Comparison of ENCODE assay signal across 9 mouse cellular contexts in the genomic region with DNA sequence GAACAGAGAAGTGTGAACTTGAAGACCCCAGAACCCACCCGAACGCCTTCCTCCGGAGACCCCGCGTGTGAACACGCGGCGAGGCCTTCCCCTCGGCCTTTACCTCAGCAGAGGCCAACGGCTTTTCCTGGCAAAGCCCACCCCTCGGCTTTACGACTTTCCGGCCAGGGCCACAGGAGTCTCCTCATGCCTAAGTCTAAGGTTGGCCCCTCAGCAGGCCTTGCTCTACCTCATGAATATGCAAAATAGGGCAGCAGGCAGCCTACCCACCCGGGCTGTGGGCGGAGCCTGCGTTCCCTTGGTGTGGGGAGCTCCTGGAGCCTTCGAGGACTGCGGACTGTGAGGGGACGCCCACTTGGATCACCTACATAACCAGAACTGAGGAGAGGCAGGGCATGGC. TPM values are rescaled to one million over a fixed set of nuclear protein-coding genes. Genes with fewer than 3 reads are reported as not detected.
DNase-seq lines count a peak whose midpoint lies in the region; ATAC-seq and TF ChIP-seq lines count a peak whose summit lies in the region.
"Had no signal": no experiment of that assay in that cellular context is flagged by ENCODE, and none has a peak within 500 bp of the region (broad histone marks: within the 10 kb centered on the region; RNA-seq: fewer than 3 reads in every experiment).

TSS of gene Hormad2 (minus strand) at position 128 of the 400 bp plus-strand sequence.

- DNase-seq in hindbrain, embryonic 10.5 days (ENCODE audit: low spot score) = peak; percentile 14
- DNase-seq in adrenal gland, postnatal 25 days = peak; percentile 28
- DNase-seq in kidney, postnatal 4 days = peak; percentile 34 to 54
- DNase-seq in cerebellum, adult 8-10 months = no peak
- no peak for DNase-seq in left cerebral cortex, postnatal 25 days (ENCODE audit: low spot score in 2 of 2)

- H3K36me3 ChIP-seq in hindbrain, embryonic 10.5 days = no peaks in the 10 kb centered on the region
- H3K36me3 ChIP-seq in hindbrain, embryonic 16.5 days (ENCODE audit: control insufficient read depth, insufficient read depth, low read length) = no peaks in the 10 kb centered on the region
- no peaks in the 10 kb centered on the region for H3K36me3 ChIP-seq in testis, adult 2 months (ENCODE audit: control insufficient read depth, insufficient read depth, low read length)
- H3K36me3 ChIP-seq in forebrain, embryonic 15.5 days = no peaks in the 10 kb centered on the region
- H3K36me3 ChIP-seq: hindbrain, embryonic 15.5 days had no signal

- H3K27me3 ChIP-seq in hindbrain, embryonic 10.5 days (ENCODE audit: insufficient read depth, poor library complexity, severe bottlenecking) = no peaks in the 10 kb centered on the region
- no peaks in the 10 kb centered on the region for H3K27me3 ChIP-seq in hindbrain, embryonic 16.5 days (replicated peaks; ENCODE audit: control insufficient read depth, insufficient read depth, low read length)
- H3K27me3 ChIP-seq in testis, adult 2 months (ENCODE audit: control insufficient read depth, insufficient read depth, low read length) = no peaks in the 10 kb centered on the region
- no peaks in the 10 kb centered on the region for H3K27me3 ChIP-seq in forebrain, embryonic 15.5 days
- H3K27me3 ChIP-seq: hindbrain, embryonic 15.5 days had no signal

- peaks cover 5% of the 10 kb centered on the region for H3K4me1 ChIP-seq in hindbrain, embryonic 10.5 days (replicated peaks)
- no peaks in the 10 kb centered on the region for H3K4me1 ChIP-seq in hindbrain, embryonic 16.5 days (ENCODE audit: control insufficient read depth, insufficient read depth, low read depth, low read length)
- H3K4me1 ChIP-seq in testis, adult 2 months (ENCODE audit: control insufficient read depth, insufficient read depth, low read length) = peaks cover 13% of the 10 kb centered on the region
- H3K4me1 ChIP-seq in forebrain, embryonic 15.5 days = no peaks in the 10 kb centered on the region
- H3K4me1 ChIP-seq: hindbrain, embryonic 15.5 days had no signal

- no peak within 1 kb of the TSS for H3K9ac ChIP-seq in hindbrain, embryonic 16.5 days (ENCODE audit: low read depth, low read length)
- no peak within 1 kb of the TSS for H3K9ac ChIP-seq in forebrain, embryonic 15.5 days (replicated peaks)
- H3K9ac ChIP-seq: hindbrain, embryonic 15.5 days had no signal

- H3K27ac ChIP-seq in hindbrain, embryonic 10.5 days = no peak within 1 kb of the TSS
- H3K27ac ChIP-seq in hindbrain, embryonic 16.5 days (ENCODE audit: low read depth, low read length) = no peak within 1 kb of the TSS
- H3K27ac ChIP-seq in testis, adult 2 months (ENCODE audit: control insufficient read depth, insufficient read depth, low read depth, low read length) = peak within 1 kb of the TSS; percentile 91
- H3K27ac ChIP-seq in forebrain, embryonic 15.5 days (replicated peaks) = no peak within 1 kb of the TSS
- H3K27ac ChIP-seq: hindbrain, embryonic 15.5 days had no signal

- TF ChIP-seq POLR2A in testis, adult 2 months (IDR thresholded peaks at IDR 0.05; ENCODE audit: control insufficient read depth, low read depth, low read length) = peak; percentile 89

- H3K4me2 ChIP-seq in hindbrain, embryonic 16.5 days (ENCODE audit: low read length) = no peak within 1 kb of the TSS
- no peak within 1 kb of the TSS for H3K4me2 ChIP-seq in forebrain, embryonic 15.5 days (replicated peaks)
- H3K4me2 ChIP-seq: hindbrain, embryonic 15.5 days had no signal

- 47% methylated on average over 19 of the region's 19 CpGs for WGBS in hindbrain, embryonic 10.5 days
- WGBS in hindbrain, embryonic 16.5 days = 52% methylated on average over 19 of the region's 19 CpGs
- 59% methylated on average over 19 of the region's 19 CpGs for WGBS in forebrain, embryonic 15.5 days

- ATAC-seq in hindbrain, embryonic 16.5 days = no peak
- ATAC-seq in forebrain, embryonic 15.5 days (replicated peaks) = no peak

- H3K4me3 ChIP-seq in hindbrain, embryonic 10.5 days = peak within 1 kb of the TSS; percentile 7; the same call in 1 of the 2 replicates
- no peak within 1 kb of the TSS for H3K4me3 ChIP-seq in hindbrain, embryonic 16.5 days (ENCODE audit: low read length)
- peak within 1 kb of the TSS; percentile 92 for H3K4me3 ChIP-seq in testis, adult 2 months (ENCODE audit: control insufficient read depth, low read depth, low read length)
- H3K4me3 ChIP-seq in forebrain, embryonic 15.5 days = no peak within 1 kb of the TSS
- H3K4me3 ChIP-seq: hindbrain, embryonic 15.5 days had no signal

- no peak for TF ChIP-seq CTCF in testis, adult 2 months (IDR thresholded peaks at IDR 0.05; ENCODE audit: control insufficient read depth, insufficient read depth, insufficient replicate concordance, low read depth, low read length)

- no peaks in the 10 kb centered on the region for H3K9me3 ChIP-seq in hindbrain, embryonic 10.5 days
- no peaks in the 10 kb centered on the region for H3K9me3 ChIP-seq in hindbrain, embryonic 16.5 days (ENCODE audit: control insufficient read depth, low read length)
- H3K9me3 ChIP-seq in forebrain, embryonic 15.5 days = no peaks in the 10 kb centered on the region
- H3K9me3 ChIP-seq: hindbrain, embryonic 15.5 days had no signal

- intact Hi-C loops in left cerebral cortex, postnatal 25 days (cut with DNase I) = no loop called here

RNA-seq across cellular contexts. Expression of gene Hormad2, which starts in this region (rescaled TPM):
- polyA plus RNA-seq in hindbrain, embryonic 10.5 days (2016; fragmentation: Nextera tagmentation; extraction: Ambion mirVana) = 0.07 TPM in 1 of 2 replicates, not detected in the other
- polyA plus RNA-seq in hindbrain, embryonic 16.5 days (2015; fragmentation: Nextera tagmentation; extraction: Ambion mirVana) = 0.48 TPM in 1 of 2 replicates, not detected in the other
- 0.95 and 1.6 TPM in 2 replicates for total RNA-seq in adrenal gland, postnatal 25 days (2021)
- polyA plus RNA-seq in testis, adult 2 months (2012; rRNA removed) = 13.7 and 15.3 TPM in 2 replicates
- not detected in 2 replicates for polyA plus RNA-seq in forebrain, embryonic 15.5 days (2015; fragmentation: Nextera tagmentation; extraction: Ambion mirVana)
- not detected for total RNA-seq in left cerebral cortex, postnatal 25 days (2021)
- polyA plus RNA-seq: hindbrain, embryonic 15.5 days had no signal

Comparison
In these comparisons a context has a peak if more than half of its experiments do, and no peak if none do; other contexts are left out.
1. Peak in DNase-seq and H3K4me3 ChIP-seq in hindbrain, embryonic 10.5 days; RNA of the gene not detected or under 1 TPM.
2. DNase-seq: peak in adrenal gland, postnatal 25 days (single experiment) and kidney, postnatal 4 days (2 of 2); none in cerebellum, adult 8-10 months (single experiment) and left cerebral cortex, postnatal 25 days (0 of 2).